Mouse (Mus musculus) testis, adult 2 months (tissue): Measurements from ENCODE around the gene Tvp23a. TPM values are rescaled to one million over a fixed set of nuclear protein-coding genes. Genes with fewer than 3 reads are reported as not detected.
A peak's percentile ranks its signal among the peaks of the same experiment; 100 is the strongest.

Source experiments
- H3K27ac ChIP-seq: fragments of 200-500 bp; 2 replicates; pipeline ENCODE4 v1.5.1; 2012; ENCODE audit warnings: low read depth, low read length; ENCODE audit not compliant: control insufficient read depth, insufficient read depth
- H3K27me3 ChIP-seq: fragments of 200-500 bp; 2 replicates; pipeline ENCODE4 v1.6.1; 2012; ENCODE audit warnings: mild to moderate bottlenecking, low read length, moderate library complexity; ENCODE audit not compliant: control insufficient read depth, insufficient read depth
- H3K36me3 ChIP-seq: fragments of 200-500 bp; 2 replicates; pipeline ENCODE4 v1.6.1; 2012; ENCODE audit warnings: mild to moderate bottlenecking, low read length; ENCODE audit not compliant: control insufficient read depth, insufficient read depth
- H3K4me1 ChIP-seq: fragments of 200-500 bp; 2 replicates; pipeline ENCODE4 v1.6.1; 2012; ENCODE audit warnings: low read length; ENCODE audit not compliant: control insufficient read depth, insufficient read depth
- H3K4me3 ChIP-seq: fragments of 200-500 bp; 2 replicates; pipeline ENCODE4 v1.5.1; 2012; ENCODE audit warnings: low read depth, mild to moderate bottlenecking, low read length, moderate library complexity, mixed read lengths; ENCODE audit not compliant: control insufficient read depth
- CTCF ChIP-seq: fragments of 200-500 bp; IDR thresholded peaks from 2 replicates; pipeline ENCODE4 v1.5.1; 2012; ENCODE audit warnings: low read depth, mild to moderate bottlenecking, inconsistent platforms, low read length, moderate library complexity; ENCODE audit not compliant: control insufficient read depth, insufficient read depth, insufficient replicate concordance
- POLR2A ChIP-seq: fragments of 200-500 bp; IDR thresholded peaks from 2 replicates; pipeline ENCODE4 v1.6.1; 2012; ENCODE audit warnings: low read depth, mild to moderate bottlenecking, inconsistent platforms, low read length, moderate library complexity; ENCODE audit not compliant: control insufficient read depth
- polyA plus RNA-seq: library from polyadenylated mRNA; depleted of rRNA; stranded (reverse); fragments of >200 nt; gene quantifications from 2 replicates; pipeline ENCODE4 v1.2.3, GENCODE M21; 2012

Tvp23a gene
- polyA plus RNA-seq, 1 experiment, result 0.37 TPM

DNA sequence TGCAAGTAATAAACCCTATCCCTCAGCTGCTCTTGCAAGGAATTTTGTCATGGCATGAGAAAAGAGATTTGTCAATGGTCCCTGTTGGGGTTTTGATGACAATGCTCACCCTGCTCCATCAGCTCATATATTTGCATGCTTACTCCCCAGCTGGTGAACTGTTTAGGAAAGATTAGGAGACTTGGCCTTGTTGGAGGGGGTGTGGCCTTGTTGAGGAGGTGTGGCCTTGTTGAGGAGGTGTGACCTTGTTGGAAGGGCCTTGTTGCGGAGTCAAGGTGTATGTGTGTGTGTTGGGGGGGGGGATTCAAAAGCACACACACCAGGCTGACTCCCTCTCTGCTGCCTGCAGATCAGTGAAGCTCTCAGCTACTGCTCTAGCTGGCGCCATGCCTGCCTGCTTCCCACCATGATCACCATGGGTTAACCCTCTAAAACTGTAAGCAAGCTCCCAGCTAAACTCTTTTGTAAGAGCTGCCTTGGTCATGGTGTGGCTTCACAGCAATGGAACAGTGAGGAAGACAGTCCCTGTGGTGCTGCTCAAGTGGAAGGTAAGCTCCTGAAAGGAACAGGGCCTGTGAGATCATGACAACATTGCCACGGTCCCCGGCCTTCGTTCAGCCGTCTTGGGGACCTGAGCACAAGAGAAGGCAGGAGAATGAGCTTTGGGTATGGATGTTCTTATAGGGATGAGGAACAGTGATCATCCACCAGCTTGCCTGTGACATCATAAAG is 58.4 kb downstream of the Tvp23a start:
- Histone ChIP-seq H3K27ac (peak overlapping the region; percentile 48; the same call in 1 of the 2 replicates), H3K4me3 (peak overlapping the region; percentile 25; the same call in 1 of the 2 replicates), H3K36me3 (no peaks in the 10 kb centered on the region), H3K27me3 (no peaks in the 10 kb centered on the region), H3K4me1 (peaks cover 7% of the 10 kb centered on the region)
- TF ChIP-seq CTCF (no peak), POLR2A (0 out of 2 replicates have a peak, but pooled peaks have one; percentile 16)

DNA sequence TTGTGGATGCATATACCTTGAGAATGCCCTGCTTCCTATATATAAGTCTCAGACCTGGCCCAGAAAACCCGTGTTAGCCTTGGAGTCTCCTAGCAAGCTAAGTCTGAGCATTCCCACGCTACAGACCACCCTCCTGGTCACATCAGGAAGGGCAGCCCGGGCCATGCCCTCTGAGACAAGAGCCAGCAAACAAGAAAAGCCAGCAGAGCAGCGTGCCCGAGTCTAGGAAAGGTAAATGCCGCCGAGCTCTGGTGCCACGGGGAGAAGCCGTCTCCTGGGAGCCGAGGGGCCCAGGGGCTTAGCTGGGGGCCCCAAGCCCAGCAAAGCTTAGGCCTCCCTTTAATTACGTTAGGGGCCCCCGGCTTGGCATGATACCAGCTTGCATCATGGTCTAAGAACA is 61.9 kb downstream of the Tvp23a start:
- Histone ChIP-seq H3K36me3 (no peaks in the 10 kb centered on the region; the same call in 1 of the 2 replicates), H3K27me3 (no peaks in the 10 kb centered on the region), H3K27ac (no peak overlapping the region), H3K4me3 (peak overlapping the region; percentile 93), H3K4me1 (peaks cover 7% of the 10 kb centered on the region)
- no peak for TF ChIP-seq POLR2A
- TF ChIP-seq CTCF, result no peak

DNA sequence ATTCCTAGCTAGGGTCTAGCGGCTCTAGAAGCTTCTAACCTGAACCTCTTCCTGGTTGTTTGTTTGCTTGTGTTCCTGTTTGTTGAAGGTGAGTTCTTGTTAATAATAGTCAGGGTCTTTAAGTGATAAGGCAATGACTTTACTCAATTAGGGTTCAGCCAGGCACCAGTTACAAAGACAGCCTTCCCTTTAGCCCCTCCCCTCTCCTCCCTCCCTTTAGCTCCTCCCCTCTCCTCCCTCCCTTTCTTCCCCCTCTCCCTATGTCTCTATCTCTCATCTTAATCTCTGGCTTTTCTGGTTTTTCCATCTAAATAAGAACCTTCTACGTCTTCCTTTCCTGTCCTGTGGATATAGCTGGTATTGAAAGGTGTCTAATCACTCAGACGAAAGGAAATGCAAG is 62.6 kb downstream of the Tvp23a start:
- TF ChIP-seq POLR2A (no peak), CTCF (no peak)
- H3K27me3 ChIP-seq, result no peaks in the 10 kb centered on the region
- H3K27ac ChIP-seq, result no peak overlapping the region
- H3K4me1 ChIP-seq, result peaks cover 7% of the 10 kb centered on the region
- H3K4me3 ChIP-seq, result peak overlapping the region; percentile 93
- H3K36me3 ChIP-seq, result no peaks in the 10 kb centered on the region; the same call in 1 of the 2 replicates

GRCm38 (mm10) chr16:10384060-10384497 is 63.1 kb downstream of the Tvp23a start:
- peaks cover 7% of the 10 kb centered on the region for H3K4me1 ChIP-seq
- H3K36me3 ChIP-seq, result no peaks in the 10 kb centered on the region; the same call in 1 of the 2 replicates
- H3K27ac ChIP-seq, result peak overlapping the region; percentile 88
- TF ChIP-seq POLR2A (peak; percentile 35; the same call in 1 of the 2 replicates), CTCF (no peak)
- no peaks in the 10 kb centered on the region for H3K27me3 ChIP-seq
- peak overlapping the region; percentile 93 for H3K4me3 ChIP-seq

DNA sequence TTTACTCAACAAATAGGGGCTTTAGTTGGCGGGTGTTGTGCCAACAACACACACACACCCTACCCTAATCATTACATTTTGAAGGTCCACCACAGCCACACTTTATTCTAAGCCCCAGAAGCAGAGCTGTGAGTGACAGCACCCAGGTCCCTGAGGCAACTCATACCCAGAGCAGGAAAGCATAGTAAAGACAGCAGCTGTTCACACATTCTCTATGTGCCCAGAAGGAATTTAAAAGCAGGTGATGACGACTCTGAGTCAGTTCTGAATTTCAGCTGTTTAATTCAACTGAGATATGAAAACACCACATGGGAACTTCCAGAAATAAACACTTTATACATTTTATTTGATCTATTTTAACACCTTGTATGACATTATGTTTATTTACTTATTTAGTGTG is 67.6 kb downstream of the Tvp23a start:
- no peak overlapping the region for H3K27ac ChIP-seq
- no peaks in the 10 kb centered on the region for H3K27me3 ChIP-seq
- no peaks in the 10 kb centered on the region; the same call in 1 of the 2 replicates for H3K36me3 ChIP-seq
- H3K4me1 ChIP-seq, result no peaks in the 10 kb centered on the region; the same call in none of the 2 replicates
- TF ChIP-seq POLR2A (no peak), CTCF (no peak)
- H3K4me3 ChIP-seq, result no peak overlapping the region

- no peak overlapping the region for H3K27ac ChIP-seq
- no peaks in the 10 kb centered on the region for H3K27me3 ChIP-seq
- no peaks in the 10 kb centered on the region; the same call in 1 of the 2 replicates for H3K36me3 ChIP-seq
- no peaks in the 10 kb centered on the region; the same call in 1 of the 2 replicates for H3K4me1 ChIP-seq
- TF ChIP-seq CTCF, result no peak
- TF ChIP-seq POLR2A, result no peak
- H3K4me3 ChIP-seq, result no peak overlapping the region
Measured at GRCm38 (mm10) chr16:10377286-10377685, 69.9 kb downstream of the Tvp23a start.

GRCm38 (mm10) chr16:10374254-10375011 is 72.7 kb downstream of the Tvp23a start:
- Histone ChIP-seq H3K27ac (no peak overlapping the region), H3K4me1 (no peaks in the 10 kb centered on the region; the same call in 1 of the 2 replicates), H3K4me3 (no peak overlapping the region), H3K36me3 (no peaks in the 10 kb centered on the region; the same call in 1 of the 2 replicates), H3K27me3 (no peaks in the 10 kb centered on the region)
- TF ChIP-seq CTCF, result no peak
